Mouse (Mus musculus) liver, adult 2 months (tissue): Measurements from ENCODE around the gene Sdc1. TPM values are rescaled to one million over a fixed set of nuclear protein-coding genes. Genes with fewer than 3 reads are reported as not detected.
A peak's percentile ranks its signal among the peaks of the same experiment; 100 is the strongest.

Source experiments
- DNase-seq: peaks from one replicate; pipeline ENCODE4 v3.0.0-alpha.2; 2011; ENCODE audit warnings: low read depth, low spot score; ENCODE audit errors: extremely low read depth
- H3K27ac ChIP-seq: fragments of 200-500 bp; replicated peaks from 2 replicates; pipeline ENCODE4 v1.5.1; 2012; ENCODE audit warnings: low read depth, mild to moderate bottlenecking, control low read depth, inconsistent platforms, low read length; ENCODE audit not compliant: insufficient read depth
- H3K27me3 ChIP-seq: fragments of 200-500 bp; 2 replicates; pipeline ENCODE4 v1.6.1; 2012; ENCODE audit warnings: mild to moderate bottlenecking, moderate library complexity, low read length, inconsistent platforms; ENCODE audit not compliant: control insufficient read depth, insufficient read depth
- H3K36me3 ChIP-seq: fragments of 200-500 bp; 2 replicates; pipeline ENCODE4 v1.6.1; 2012; ENCODE audit warnings: low read length, inconsistent platforms; ENCODE audit not compliant: control insufficient read depth, insufficient read depth
- H3K4me1 ChIP-seq: fragments of 200-500 bp; 2 replicates; pipeline ENCODE4 v1.6.1; 2011; ENCODE audit warnings: low read length; ENCODE audit not compliant: control insufficient read depth, insufficient read depth
- H3K4me3 ChIP-seq: fragments of 200-500 bp; 2 replicates; pipeline ENCODE4 v1.5.1; 2011; ENCODE audit warnings: low read depth, mild to moderate bottlenecking, control low read depth, low read length, moderate library complexity; ENCODE audit not compliant: insufficient read depth
- H3K79me2 ChIP-seq: fragments of 200-500 bp; 2 replicates; pipeline ENCODE4 v1.6.1; 2012; ENCODE audit warnings: inconsistent platforms, mild to moderate bottlenecking, low read length, moderate library complexity; ENCODE audit not compliant: control insufficient read depth, insufficient read depth
- H3K9ac ChIP-seq: fragments of 200-500 bp; 2 replicates; pipeline ENCODE4 v1.6.1; 2012; ENCODE audit warnings: low read depth, mild to moderate bottlenecking, control low read depth, inconsistent platforms, low read length
- CTCF ChIP-seq: fragments of 200-500 bp; IDR thresholded peaks from 2 replicates; pipeline ENCODE4 v1.5.1; 2011; ENCODE audit warnings: low read depth, low read length, control low read depth
- POLR2A ChIP-seq: fragments of 200-500 bp; IDR thresholded peaks from 2 replicates; pipeline ENCODE4 v1.6.1; 2011; ENCODE audit warnings: low read length, control low read depth; ENCODE audit not compliant: insufficient read depth; ENCODE audit errors: extremely low read depth
- WGBS: fragments of 180-500 bp; shearing (Covaris S2); methylation state at CpG from one replicate; pipeline ENCODE4 v1.1.7; 2018; 5-methylcytosine and 5-hydroxymethylcytosine counted together
- polyA plus RNA-seq: library from polyadenylated mRNA; depleted of rRNA; stranded (reverse); fragments of >200 nt; gene quantifications from 2 replicates; pipeline ENCODE4 v1.2.3, GENCODE M21; 2012
- total RNA-seq: library from RNA; depleted of rRNA; stranded (reverse); fragments of >200 nt; gene quantifications from 2 replicates; pipeline ENCODE4 v1.2.3, GENCODE M21; 2014

Sdc1 gene
- total and polyA plus RNA-seq, 2 experiments = 164 to 321 TPM

- Histone ChIP-seq H3K27ac (peak overlapping the region; percentile 55), H3K4me1 (peaks cover 25% of the 10 kb centered on the region), H3K36me3 (no peaks in the 10 kb centered on the region; the same call in 1 of the 2 replicates), H3K4me3 (no peak overlapping the region), H3K27me3 (no peaks in the 10 kb centered on the region), H3K9ac (no peak overlapping the region), H3K79me2 (peaks cover 53% of the 10 kb centered on the region)
- 37% methylated on average over 5 of the region's 5 CpGs for WGBS
- peak; percentile 64 for DNase-seq
- TF ChIP-seq POLR2A (no peak), CTCF (no peak)
Measured at GRCm38 (mm10) chr12:8786476-8786875, 15.4 kb downstream of the Sdc1 start.

- no peak for DNase-seq
- peaks cover 22% of the 10 kb centered on the region for H3K4me1 ChIP-seq
- no peak for TF ChIP-seq CTCF
- no peak for TF ChIP-seq POLR2A
- H3K79me2 ChIP-seq = peaks cover 52% of the 10 kb centered on the region
- H3K36me3 ChIP-seq = no peaks in the 10 kb centered on the region; the same call in 1 of the 2 replicates
- H3K9ac ChIP-seq = no peak overlapping the region
- 83% methylated on average over 12 of the region's 12 CpGs for WGBS
- H3K27me3 ChIP-seq = no peaks in the 10 kb centered on the region
- H3K4me3 ChIP-seq = no peak overlapping the region
- peak overlapping the region; percentile 55; the same call in 1 of the 2 replicates for H3K27ac ChIP-seq
Measured at GRCm38 (mm10) chr12:8786984-8787730, 16.0 kb downstream of the Sdc1 start.

GRCm38 (mm10) chr12:8788469-8788868 lies 17.3 kb downstream of the Sdc1 start:
- Histone ChIP-seq H3K79me2 (peaks cover 40% of the 10 kb centered on the region; the same call in 1 of the 2 replicates), H3K36me3 (no peaks in the 10 kb centered on the region; the same call in 1 of the 2 replicates), H3K4me3 (no peak overlapping the region), H3K4me1 (peaks cover 20% of the 10 kb centered on the region), H3K27me3 (no peaks in the 10 kb centered on the region), H3K9ac (no peak overlapping the region), H3K27ac (no peak overlapping the region)
- 81% methylated on average over 3 of the region's 3 CpGs for WGBS
- TF ChIP-seq POLR2A (no peak), CTCF (no peak)
- no peak for DNase-seq

- Histone ChIP-seq H3K79me2 (peaks cover 24% of the 10 kb centered on the region; the same call in 1 of the 2 replicates), H3K4me3 (no peak overlapping the region), H3K9ac (no peak overlapping the region), H3K27ac (no peak overlapping the region), H3K4me1 (peaks cover 19% of the 10 kb centered on the region), H3K27me3 (no peaks in the 10 kb centered on the region), H3K36me3 (no peaks in the 10 kb centered on the region; the same call in 1 of the 2 replicates)
- DNase-seq = no peak
- WGBS = 94% methylated on average over 12 of the region's 12 CpGs
- TF ChIP-seq POLR2A (no peak), CTCF (no peak)
Measured at GRCm38 (mm10) chr12:8790615-8791014, 19.5 kb downstream of the Sdc1 start.

GRCm38 (mm10) chr12:8793410-8794051 lies 22.4 kb downstream of the Sdc1 start:
- Histone ChIP-seq H3K4me3 (no peak overlapping the region), H3K36me3 (no peaks in the 10 kb centered on the region; the same call in 1 of the 2 replicates), H3K4me1 (peaks cover 13% of the 10 kb centered on the region), H3K27ac (peak overlapping the region; percentile 66), H3K27me3 (no peaks in the 10 kb centered on the region), H3K9ac (no peak overlapping the region), H3K79me2 (0 out of 2 replicates have a peak, but pooled peaks cover 2% of the 10 kb centered on the region)
- peak; percentile 100 for DNase-seq
- TF ChIP-seq POLR2A (no peak), CTCF (no peak)
- 25% methylated on average over 2 of the region's 2 CpGs for WGBS

GRCm38 (mm10) chr12:8797936-8798335 lies 26.8 kb downstream of the Sdc1 start:
- 85% methylated on average over 7 of the region's 7 CpGs for WGBS

More at GRCm38 (mm10) chr12:8797936-8798335, 26.8 kb downstream of the Sdc1 start:
- no peak overlapping the region for H3K4me3 ChIP-seq
- no peak for DNase-seq
- no peaks in the 10 kb centered on the region for H3K79me2 ChIP-seq
- no peak overlapping the region for H3K9ac ChIP-seq
- no peak overlapping the region for H3K27ac ChIP-seq
- H3K27me3 ChIP-seq = no peaks in the 10 kb centered on the region
- H3K36me3 ChIP-seq = no peaks in the 10 kb centered on the region
- TF ChIP-seq POLR2A (no peak), CTCF (no peak)
- peaks cover 15% of the 10 kb centered on the region for H3K4me1 ChIP-seq
